Comparison of ENCODE assay signal across 8 mouse cellular contexts in genomic region chr17:21384057-21384411, GRCm38 (mm10). TPM values are rescaled to one million over a fixed set of nuclear protein-coding genes. Genes with fewer than 3 reads are reported as not detected.
DNase-seq lines count a peak whose midpoint lies in the region; ATAC-seq lines count a peak whose summit lies in the region.

No protein-coding gene starts in this region.

- H3K36me3 ChIP-seq in kidney, embryonic 16.5 days (ENCODE audit: insufficient read depth, low read length): no peaks in the 10 kb centered on the region
- H3K36me3 ChIP-seq in hindbrain, embryonic 13.5 days: no peaks in the 10 kb centered on the region
- no peaks in the 10 kb centered on the region for H3K36me3 ChIP-seq in macrophage (ENCODE audit: inconsistent target)

- no peak overlapping the region for H3K27ac ChIP-seq in kidney, embryonic 16.5 days (ENCODE audit: low read length)
- peak overlapping the region; percentile 4; the same call in 1 of the 2 replicates for H3K27ac ChIP-seq in hindbrain, embryonic 13.5 days
- H3K27ac ChIP-seq in macrophage: peak overlapping the region; percentile 19; the same call in 1 of the 2 replicates

- peak overlapping the region; percentile 67 for H3K9ac ChIP-seq in kidney, embryonic 16.5 days (replicated peaks; ENCODE audit: low read length)
- peak overlapping the region; percentile 65 for H3K9ac ChIP-seq in hindbrain, embryonic 13.5 days

- no peaks in the 10 kb centered on the region for H3K27me3 ChIP-seq in kidney, embryonic 16.5 days (ENCODE audit: insufficient read depth, low read length)
- H3K27me3 ChIP-seq in hindbrain, embryonic 13.5 days: no peaks in the 10 kb centered on the region

- H3K79me2 ChIP-seq in macrophage (ENCODE audit: inconsistent target): no peaks in the 10 kb centered on the region

- peak overlapping the region; percentile 52 for H3K4me3 ChIP-seq in kidney, embryonic 16.5 days (ENCODE audit: low read length)
- peak overlapping the region; percentile 45 for H3K4me3 ChIP-seq in hindbrain, embryonic 13.5 days
- H3K4me3 ChIP-seq in macrophage (ENCODE audit: inconsistent target): peak overlapping the region; percentile 68

- no peak for DNase-seq in kidney, adult 9 months
- peak; percentile 3 for DNase-seq in brain, adult 2 months (ENCODE audit: low read depth, low spot score)
- no peak for DNase-seq in yolk sac, embryonic 10.5 days (ENCODE audit: low spot score)
- no peak for DNase-seq in layer of hippocampus, adult 9-10 months (ENCODE audit: low spot score)
- DNase-seq in layer of hippocampus, adult 11-12 months (ENCODE audit: low spot score): no peak

- H3K4me1 ChIP-seq in kidney, embryonic 16.5 days (ENCODE audit: insufficient read depth, low read length): no peaks in the 10 kb centered on the region
- H3K4me1 ChIP-seq in hindbrain, embryonic 13.5 days (replicated peaks): peaks cover 13% of the 10 kb centered on the region

- ATAC-seq in kidney, embryonic 16.5 days (ENCODE audit: low FRiP score, low TSS enrichment): no peak; the same call in 1 of the 2 replicates
- peak; percentile 70 for ATAC-seq in hindbrain, embryonic 13.5 days (ENCODE audit: low FRiP score)

- no peaks in the 10 kb centered on the region for H3K9me3 ChIP-seq in kidney, embryonic 16.5 days (ENCODE audit: low read length)
- H3K9me3 ChIP-seq in hindbrain, embryonic 13.5 days: no peaks in the 10 kb centered on the region

- WGBS in kidney, embryonic 16.5 days: 16% methylated on average over 8 of the region's 8 CpGs
- 17% methylated on average over 8 of the region's 8 CpGs for WGBS in hindbrain, embryonic 13.5 days
- 9% methylated on average over 8 of the region's 8 CpGs for WGBS in macrophage (ENCODE audit: missing documents)

- peak overlapping the region; percentile 88 for H3K4me2 ChIP-seq in kidney, embryonic 16.5 days (replicated peaks; ENCODE audit: low read depth, low read length)
- peak overlapping the region; percentile 77 for H3K4me2 ChIP-seq in hindbrain, embryonic 13.5 days

RNA-seq across cellular contexts. Expression of gene Zfp677, which starts 0.5 kb away (rescaled TPM):
- 3.9 and 4.1 TPM in 2 replicates for polyA plus RNA-seq in kidney, embryonic 16.5 days (2015; fragmentation: Nextera tagmentation; extraction: Ambion mirVana)
- 4.5 and 5.8 TPM in 2 replicates for polyA plus RNA-seq in hindbrain, embryonic 13.5 days (2015; fragmentation: Nextera tagmentation; extraction: Ambion mirVana)
- 10 to 100 TPM in 2 of 26 experiments, 1 to 10 TPM in 22, under 1 TPM in 2; 0.94 to 10.9 (median 5.1) TPM for total RNA-seq in macrophage (2018; cell fraction: chromatin; rRNA removed)
- total RNA-seq in macrophage (2018; cell fraction: cytosol; rRNA removed): 10 to 100 TPM in 3 of 26 experiments, 1 to 10 TPM in 23; 1.6 to 11.5 (median 6.7) TPM
- 10 to 100 TPM in 4 of 26 experiments, 1 to 10 TPM in 21, under 1 TPM in 1; 0.78 to 10.9 (median 5.4) TPM for total RNA-seq in macrophage (2018; cell fraction: nucleus; rRNA removed)
- 3.9 to 6.9 TPM (median 4.9 TPM) in 3 replicates for polyA plus RNA-seq in macrophage (2018)

RNA-seq across cellular contexts. Expression of gene Zfp54, which starts 39.0 kb away (rescaled TPM):
- 5.9 and 7.4 TPM in 2 replicates for polyA plus RNA-seq in kidney, embryonic 16.5 days (2015; fragmentation: Nextera tagmentation; extraction: Ambion mirVana)
- polyA plus RNA-seq in hindbrain, embryonic 13.5 days (2015; fragmentation: Nextera tagmentation; extraction: Ambion mirVana): 4.6 and 5.2 TPM in 2 replicates
- total RNA-seq in macrophage (2018; cell fraction: chromatin; rRNA removed): 1 to 10 TPM in 23 of 26 experiments, under 1 TPM in 3; 0.51 to 8.2 (median 3.2) TPM
- total RNA-seq in macrophage (2018; cell fraction: cytosol; rRNA removed): 1 to 10 TPM in 23 of 26 experiments, under 1 TPM in 3; 0.80 to 5.8 (median 3.2) TPM
- total RNA-seq in macrophage (2018; cell fraction: nucleus; rRNA removed): 1 to 10 TPM in 23 of 26 experiments, under 1 TPM in 3; 0.75 to 9.8 (median 2.7) TPM
- 2.9 to 5.2 TPM (median 4.6 TPM) in 3 replicates for polyA plus RNA-seq in macrophage (2018)
